Mouse (Mus musculus): ENCODE measurements around the gene Rgs9. TPM values are rescaled to one million over a fixed set of nuclear protein-coding genes. Genes with fewer than 3 reads are reported as not detected.
A peak's percentile ranks its signal among the peaks of the same experiment; 100 is the strongest.
"Not testable (repeated sequence)": the region's sequence is repeated elsewhere in the genome, so short reads cannot be mapped to it uniquely, and the experiment has no call there.

The Rgs9 gene
- 3.0 TPM in 2 replicates for polyA plus RNA-seq (2015; fragmentation: Nextera tagmentation; extraction: Ambion mirVana)

DNA sequence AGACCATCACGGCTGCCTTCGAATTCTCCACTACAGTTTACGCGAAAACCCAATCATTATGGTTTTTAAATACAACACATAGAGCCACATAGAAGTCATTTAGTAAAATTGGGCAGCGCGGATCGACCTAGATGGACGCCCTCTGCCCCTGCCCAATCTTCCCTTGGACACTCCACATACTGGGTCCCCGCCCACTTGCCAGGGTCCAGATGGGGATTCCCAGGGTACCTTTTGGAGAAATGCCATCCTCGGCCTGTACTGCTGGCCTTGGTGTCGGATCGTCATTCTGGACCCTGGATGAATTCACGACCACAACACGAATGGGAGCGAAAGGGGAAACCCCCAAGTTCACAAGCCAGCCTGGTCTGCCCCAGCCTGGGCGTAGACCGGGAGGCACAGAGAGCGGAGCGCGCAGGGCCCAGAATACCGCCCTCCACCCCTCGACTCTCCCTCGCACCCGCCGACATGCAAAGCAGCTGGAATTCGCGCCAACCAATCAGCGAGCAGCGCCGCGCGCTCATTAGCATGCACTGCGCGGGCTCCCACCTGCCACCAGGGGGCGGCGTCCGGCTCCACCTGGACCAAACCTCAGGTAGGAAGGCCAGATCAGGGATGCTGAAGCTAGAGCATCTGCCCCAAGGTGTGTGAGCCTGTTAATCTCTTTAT, at the start of gene Rgs9:
Gene Rgs9 (minus strand): TSS at position 420 of the 666 bp plus-strand sequence.
- 5% methylated on average over 37 of the region's 37 CpGs for WGBS

DNA sequence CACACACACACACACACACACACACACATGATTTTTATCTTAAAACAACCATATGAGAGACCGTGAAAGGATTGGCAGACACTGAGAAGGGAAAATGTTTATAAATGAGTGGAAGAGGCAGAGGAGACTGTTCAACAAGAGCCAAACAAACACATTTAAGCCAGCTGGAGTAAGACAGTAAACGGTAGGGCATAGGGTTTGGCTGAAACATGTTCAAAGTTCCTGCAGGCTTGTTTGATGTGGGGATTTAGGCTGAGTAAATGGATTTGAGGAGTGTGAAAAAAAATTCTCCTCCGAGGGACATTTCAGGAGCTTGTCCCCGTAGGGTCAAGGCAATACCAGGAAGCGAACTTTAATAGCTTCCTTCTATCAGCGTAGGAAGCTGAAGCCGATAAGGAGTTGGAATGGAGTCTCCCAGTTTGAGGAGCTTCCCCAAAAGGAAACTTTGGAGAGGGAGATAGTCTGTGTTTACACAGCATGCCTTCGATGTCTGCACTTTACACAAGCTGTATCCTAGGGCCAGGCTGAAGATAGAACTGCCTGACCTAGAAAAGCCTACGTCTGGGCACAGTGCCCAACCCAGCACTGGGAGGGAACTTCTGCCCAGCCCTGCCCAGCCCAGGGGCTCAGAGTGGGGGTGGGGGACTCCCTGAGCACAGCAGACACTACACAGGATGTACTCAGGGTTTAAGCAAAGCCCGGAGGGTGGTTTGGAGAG, 49.5 kb upstream of the Rgs9 start:
- no peak overlapping the region for H3K9ac ChIP-seq (replicated peaks; ENCODE audit: low read depth)
- H3K36me3 ChIP-seq (ENCODE audit: insufficient read depth, low read length) = no peaks in the 10 kb centered on the region
- H3K9me3 ChIP-seq (ENCODE audit: low read length) = no peaks in the 10 kb centered on the region
- peak overlapping the region; percentile 25; the same call in 1 of the 2 replicates for H3K4me2 ChIP-seq (replicated peaks; ENCODE audit: low read depth, low read length)
- ATAC-seq (peak; percentile 79), DNase-seq (ENCODE audit: low spot score) (peak; percentile 90)
- TF ChIP-seq EP300 (IDR thresholded peaks at IDR 0.05) (peak; percentile 95), CTCF (IDR thresholded peaks at IDR 0.05) (no peak)
- H3K4me1 ChIP-seq (ENCODE audit: insufficient read depth, low read depth, low read length) = peaks cover 42% of the 10 kb centered on the region
- H3K27me3 ChIP-seq (replicated peaks; ENCODE audit: insufficient read depth, low read length) = no peaks in the 10 kb centered on the region
- H3K27ac ChIP-seq (ENCODE audit: low read length) = peak overlapping the region; percentile 82
- 5% methylated on average over 10 of the region's 10 CpGs for WGBS
- no peak overlapping the region for H3K4me3 ChIP-seq (ENCODE audit: low read depth, low read length)

More for the DNA sequence above, at the start of gene Rgs9:
- H3K9ac ChIP-seq (replicated peaks; ENCODE audit: low read depth) = no peak within 1 kb of the TSS
- ATAC-seq (peak; percentile 99), DNase-seq (ENCODE audit: low spot score) (peak; percentile 95)
- H3K4me1 ChIP-seq (ENCODE audit: insufficient read depth, low read depth, low read length) = no peaks in the 10 kb centered on the region; the same call in 1 of the 2 replicates
- peak within 1 kb of the TSS; percentile 53 for H3K4me2 ChIP-seq (replicated peaks; ENCODE audit: low read depth, low read length)
- no peaks in the 10 kb centered on the region for H3K27me3 ChIP-seq (replicated peaks; ENCODE audit: insufficient read depth, low read length)
- H3K36me3 ChIP-seq (ENCODE audit: insufficient read depth, low read length) = no peaks in the 10 kb centered on the region
- H3K4me3 ChIP-seq (ENCODE audit: low read depth, low read length) = peak within 1 kb of the TSS; percentile 28
- no peak within 1 kb of the TSS for H3K27ac ChIP-seq (ENCODE audit: low read length)
- TF ChIP-seq EP300 (IDR thresholded peaks at IDR 0.05) = no peak
- peak; percentile 96 for TF ChIP-seq CTCF (IDR thresholded peaks at IDR 0.05)
- H3K9me3 ChIP-seq (ENCODE audit: low read length) = no peaks in the 10 kb centered on the region

DNA sequence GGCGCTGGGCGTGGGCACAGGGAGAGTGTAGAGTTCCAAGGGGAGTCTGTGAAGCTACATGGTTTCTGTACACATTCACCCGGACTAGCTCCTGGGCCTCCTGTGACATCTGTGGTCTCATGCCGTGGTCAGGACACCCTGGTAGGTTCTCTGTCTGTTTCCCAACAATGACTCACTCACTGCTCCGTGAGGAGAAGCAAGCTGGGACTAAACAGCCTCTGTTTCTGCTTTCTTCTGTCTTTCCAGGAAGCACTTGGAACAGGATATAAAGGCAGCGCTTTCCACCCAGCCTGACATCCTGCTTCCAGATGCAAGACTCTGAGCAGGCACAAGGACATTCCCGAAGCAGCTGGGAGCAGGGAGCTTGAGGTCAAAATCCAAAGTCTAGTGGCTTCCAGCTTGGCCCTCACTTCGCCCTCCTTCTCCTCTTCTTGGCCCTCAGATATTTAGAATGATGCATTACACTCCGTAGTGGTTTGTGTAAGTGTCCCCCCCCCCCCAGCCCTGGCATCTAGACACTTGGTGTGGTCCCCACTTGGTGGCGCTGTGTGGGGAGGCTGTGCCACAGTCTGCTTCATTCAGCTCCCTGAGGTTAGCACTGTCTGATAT, 46.2 kb upstream of the Rgs9 start:
- Histone ChIP-seq H3K27ac (ENCODE audit: low read length) (peak overlapping the region; percentile 89), H3K9me3 (ENCODE audit: low read length) (no peaks in the 10 kb centered on the region), H3K4me3 (ENCODE audit: low read depth, low read length) (no peak overlapping the region), H3K4me2 (replicated peaks; ENCODE audit: low read depth, low read length) (peak overlapping the region; percentile 20), H3K27me3 (replicated peaks; ENCODE audit: insufficient read depth, low read length) (no peaks in the 10 kb centered on the region), H3K4me1 (ENCODE audit: insufficient read depth, low read depth, low read length) (peaks cover 42% of the 10 kb centered on the region), H3K9ac (replicated peaks; ENCODE audit: low read depth) (no peak overlapping the region), H3K36me3 (ENCODE audit: insufficient read depth, low read length) (no peaks in the 10 kb centered on the region)
- 12% methylated on average over 10 of the region's 10 CpGs for WGBS
- DNase-seq (ENCODE audit: low spot score) = peak; percentile 89
- peak; percentile 48 for ATAC-seq
- TF ChIP-seq CTCF (IDR thresholded peaks at IDR 0.05) = peak; percentile 79
- TF ChIP-seq EP300 (IDR thresholded peaks at IDR 0.05) = no peak; the same call in 1 of the 2 replicates

DNA sequence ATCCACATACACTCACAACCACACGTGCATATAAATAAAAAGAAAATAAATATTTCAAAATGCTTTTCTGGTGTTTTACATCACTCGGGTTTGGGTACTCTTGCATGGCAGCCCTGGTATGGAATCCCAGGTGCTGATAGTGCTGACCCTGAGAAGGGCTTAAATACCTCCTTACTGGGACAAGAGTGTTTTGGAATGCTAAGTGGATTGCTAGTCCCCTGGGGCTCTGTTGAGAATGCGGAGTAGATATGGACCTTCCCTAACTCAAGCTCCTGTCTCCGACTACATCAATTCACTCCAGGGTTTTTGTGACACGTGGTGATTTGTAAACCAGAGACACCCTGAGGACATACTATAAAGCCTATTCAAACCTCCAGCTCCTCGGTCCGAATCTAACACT, 45.6 kb upstream of the Rgs9 start:
- Histone ChIP-seq H3K9ac (replicated peaks; ENCODE audit: low read depth) (no peak overlapping the region), H3K4me3 (ENCODE audit: low read depth, low read length) (no peak overlapping the region), H3K4me1 (ENCODE audit: insufficient read depth, low read depth, low read length) (peaks cover 41% of the 10 kb centered on the region), H3K27ac (ENCODE audit: low read length) (peak overlapping the region; percentile 89), H3K9me3 (ENCODE audit: low read length) (no peaks in the 10 kb centered on the region), H3K4me2 (replicated peaks; ENCODE audit: low read depth, low read length) (peak overlapping the region; percentile 20), H3K27me3 (replicated peaks; ENCODE audit: insufficient read depth, low read length) (no peaks in the 10 kb centered on the region), H3K36me3 (ENCODE audit: insufficient read depth, low read length) (no peaks in the 10 kb centered on the region)
- ATAC-seq (peak; percentile 59), DNase-seq (ENCODE audit: low spot score) (peak; percentile 76)
- WGBS = 35% methylated on average over 7 of the region's 7 CpGs
- no peak for TF ChIP-seq CTCF (IDR thresholded peaks at IDR 0.05)
- TF ChIP-seq EP300 (IDR thresholded peaks at IDR 0.05) = peak; percentile 87

DNA sequence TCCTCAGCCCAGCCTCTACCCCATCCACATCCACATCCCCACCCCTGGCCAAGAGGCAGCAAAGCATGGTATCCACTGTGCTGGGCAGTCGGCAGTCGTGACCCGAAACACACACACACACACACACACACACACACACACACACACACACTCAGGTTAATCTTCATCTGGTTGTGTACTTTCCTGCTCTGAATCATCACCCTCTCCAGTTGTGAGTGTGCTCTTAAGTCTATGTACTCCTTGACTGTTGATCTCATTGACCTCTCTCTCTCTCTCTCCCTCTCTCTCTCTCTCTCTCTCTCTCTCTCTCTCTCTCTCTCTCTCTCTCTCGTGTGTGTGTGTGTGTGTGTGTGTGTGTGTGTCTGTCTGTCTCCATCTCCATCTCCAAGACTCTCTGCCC, 44.7 kb upstream of the Rgs9 start:
- DNase-seq (ENCODE audit: low spot score) = peak; percentile 74
- H3K27me3 ChIP-seq (replicated peaks; ENCODE audit: insufficient read depth, low read length); H3K4me2 ChIP-seq (replicated peaks; ENCODE audit: low read depth, low read length); H3K4me3 ChIP-seq (ENCODE audit: low read depth, low read length); H3K36me3 ChIP-seq (ENCODE audit: insufficient read depth, low read length); H3K9me3 ChIP-seq (ENCODE audit: low read length); H3K9ac ChIP-seq (replicated peaks; ENCODE audit: low read depth); H3K27ac ChIP-seq (ENCODE audit: low read length): not testable (repeated sequence)
- WGBS = 32% methylated on average over 4 of the region's 4 CpGs
- peak; percentile 32 for ATAC-seq
- H3K4me1 ChIP-seq (ENCODE audit: insufficient read depth, low read depth, low read length) = peaks cover 32% of the 10 kb centered on the region
- peak; percentile 89 for TF ChIP-seq EP300 (IDR thresholded peaks at IDR 0.05)

DNA sequence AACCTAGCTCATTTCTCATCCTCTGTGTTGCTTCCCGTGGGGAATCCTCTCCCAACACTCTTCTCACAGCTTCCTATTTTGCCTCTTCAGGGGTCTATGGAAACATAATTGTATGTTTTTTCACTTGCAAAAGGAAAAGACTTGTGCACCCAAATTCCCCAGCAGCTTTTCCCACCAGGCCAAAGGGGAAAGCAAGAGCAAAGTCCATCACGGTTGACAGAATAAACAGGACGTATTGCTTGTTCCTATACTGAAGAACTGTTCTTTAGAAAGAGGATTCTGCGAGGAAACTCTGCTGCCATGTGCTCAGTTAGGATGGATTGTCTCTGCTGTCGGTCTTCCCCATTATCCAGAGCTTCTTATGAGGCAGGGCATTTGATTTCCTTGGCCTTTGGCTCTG, 42.6 kb upstream of the Rgs9 start:
- Histone ChIP-seq H3K36me3 (ENCODE audit: insufficient read depth, low read length) (no peaks in the 10 kb centered on the region), H3K9ac (replicated peaks; ENCODE audit: low read depth) (no peak overlapping the region), H3K27ac (ENCODE audit: low read length) (no peak overlapping the region), H3K27me3 (replicated peaks; ENCODE audit: insufficient read depth, low read length) (no peaks in the 10 kb centered on the region), H3K4me1 (ENCODE audit: insufficient read depth, low read depth, low read length) (peaks cover 17% of the 10 kb centered on the region; the same call in 1 of the 2 replicates), H3K9me3 (ENCODE audit: low read length) (no peaks in the 10 kb centered on the region), H3K4me3 (ENCODE audit: low read depth, low read length) (no peak overlapping the region), H3K4me2 (replicated peaks; ENCODE audit: low read depth, low read length) (no peak overlapping the region)
- TF ChIP-seq EP300 (IDR thresholded peaks at IDR 0.05) (no peak), CTCF (IDR thresholded peaks at IDR 0.05) (no peak)
- ATAC-seq (no peak), DNase-seq (ENCODE audit: low spot score) (no peak)
- WGBS = 54% methylated on average over 5 of the region's 5 CpGs

Data from lung, postnatal 0 days (tissue).